In the genomic region with DNA sequence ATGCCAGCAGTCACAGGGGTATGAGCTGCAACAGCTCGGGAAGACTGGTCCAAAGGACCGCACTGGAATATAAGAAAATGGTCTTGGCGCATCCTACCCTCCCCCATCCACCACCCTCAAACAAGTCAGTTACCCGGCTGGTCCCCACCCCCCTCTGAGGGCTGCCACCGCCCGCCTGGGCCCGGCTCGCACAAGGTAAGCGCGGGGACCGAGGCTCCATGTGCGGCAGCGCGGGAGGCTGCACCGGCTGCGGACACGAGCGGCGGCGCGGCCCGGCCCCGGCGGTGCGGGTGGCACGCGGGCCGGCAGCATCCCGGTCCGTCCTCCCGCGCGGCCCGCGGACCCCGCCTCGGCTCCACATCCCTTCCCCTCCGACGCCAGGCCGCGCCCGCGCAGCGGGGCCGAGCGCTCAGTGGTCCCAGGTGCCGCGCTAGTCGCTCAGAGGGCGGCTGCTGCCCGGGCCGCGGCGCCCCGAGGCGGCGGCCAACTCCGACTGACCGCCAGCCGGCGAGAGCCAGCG, we compare ENCODE assay signal across 8 mouse cellular contexts. TPM values are rescaled to one million over a fixed set of nuclear protein-coding genes. Genes with fewer than 3 reads are reported as not detected.
DNase-seq lines count a peak whose midpoint lies in the region; ATAC-seq and TF ChIP-seq lines count a peak whose summit lies in the region.

No protein-coding gene starts in this region.

- H3K9ac ChIP-seq in hindbrain, embryonic 12.5 days, result peak overlapping the region; percentile 94
- peak overlapping the region; percentile 90 for H3K9ac ChIP-seq in stomach, postnatal 0 days (ENCODE audit: low read length)

- H3K4me1 ChIP-seq in forebrain, embryonic 10.5 days, result peaks cover 27% of the 10 kb centered on the region
- peaks cover 17% of the 10 kb centered on the region for H3K4me1 ChIP-seq in hindbrain, embryonic 12.5 days
- peaks cover 10% of the 10 kb centered on the region; the same call in 1 of the 2 replicates for H3K4me1 ChIP-seq in limb, embryonic 10.5 days
- H3K4me1 ChIP-seq in stomach, postnatal 0 days (replicated peaks; ENCODE audit: control insufficient read depth, insufficient read depth), result no peaks in the 10 kb centered on the region

- H3K4me2 ChIP-seq in hindbrain, embryonic 12.5 days (replicated peaks), result peak overlapping the region; percentile 57
- H3K4me2 ChIP-seq in stomach, postnatal 0 days (replicated peaks; ENCODE audit: low read depth), result peak overlapping the region; percentile 79

- no peak for TF ChIP-seq CTCF in stomach, postnatal 0 days (IDR thresholded peaks at IDR 0.05; ENCODE audit: low read depth)

- TF ChIP-seq EP300 in stomach, postnatal 0 days (optimal IDR thresholded peaks at IDR 0.05), result no peak

- DNase-seq in gastrocnemius, adult 18-20 months (ENCODE audit: low spot score), result peak; percentile 28
- DNase-seq in gastrocnemius, postnatal 25 days, result no peak
- peak; percentile 68 to 71 for DNase-seq in adrenal gland, postnatal 36 days
- peak; percentile 50 for DNase-seq in forebrain, embryonic 10.5 days (ENCODE audit: extremely low spot score, low spot score)
- peak; percentile 71 for DNase-seq in limb, embryonic 10.5 days (ENCODE audit: low spot score)
- DNase-seq in mesoderm, embryonic 11.5 days (ENCODE audit: low read depth, low spot score), result peak; percentile 70
- DNase-seq in stomach, postnatal 0 days (ENCODE audit: low spot score), result no peak

- peak overlapping the region; percentile 90 for H3K4me3 ChIP-seq in forebrain, embryonic 10.5 days
- H3K4me3 ChIP-seq in hindbrain, embryonic 12.5 days, result peak overlapping the region; percentile 93
- H3K4me3 ChIP-seq in limb, embryonic 10.5 days, result peak overlapping the region; percentile 93
- peak overlapping the region; percentile 88 for H3K4me3 ChIP-seq in stomach, postnatal 0 days (ENCODE audit: low read depth, low read length)

- peak; percentile 80 for ATAC-seq in hindbrain, embryonic 12.5 days (ENCODE audit: low FRiP score)
- peak; percentile 49 for ATAC-seq in stomach, postnatal 0 days (ENCODE audit: low FRiP score, low TSS enrichment)

- 0% methylated on average over 56 of the region's 62 CpGs for WGBS in forebrain, embryonic 10.5 days
- WGBS in hindbrain, embryonic 12.5 days, result 0% methylated on average over 51 of the region's 62 CpGs
- WGBS in limb, embryonic 10.5 days, result 5% methylated on average over 56 of the region's 62 CpGs
- WGBS in stomach, postnatal 0 days, result under 1% methylated on average over 36 of the region's 62 CpGs

- no peaks in the 10 kb centered on the region for H3K27me3 ChIP-seq in forebrain, embryonic 10.5 days (ENCODE audit: poor library complexity, severe bottlenecking)
- no peaks in the 10 kb centered on the region for H3K27me3 ChIP-seq in hindbrain, embryonic 12.5 days
- H3K27me3 ChIP-seq in limb, embryonic 10.5 days (ENCODE audit: low read depth, poor library complexity, severe bottlenecking), result no peaks in the 10 kb centered on the region
- H3K27me3 ChIP-seq in stomach, postnatal 0 days (ENCODE audit: control insufficient read depth, insufficient read depth, low read length), result no peaks in the 10 kb centered on the region

- peaks cover 11% of the 10 kb centered on the region for H3K36me3 ChIP-seq in forebrain, embryonic 10.5 days (replicated peaks)
- no peaks in the 10 kb centered on the region for H3K36me3 ChIP-seq in hindbrain, embryonic 12.5 days
- H3K36me3 ChIP-seq in limb, embryonic 10.5 days, result peaks cover 6% of the 10 kb centered on the region
- H3K36me3 ChIP-seq in stomach, postnatal 0 days (ENCODE audit: control insufficient read depth, insufficient read depth, low read length), result no peaks in the 10 kb centered on the region

- peaks cover 2% of the 10 kb centered on the region; the same call in 1 of the 2 replicates for H3K9me3 ChIP-seq in forebrain, embryonic 10.5 days
- no peaks in the 10 kb centered on the region for H3K9me3 ChIP-seq in hindbrain, embryonic 12.5 days (replicated peaks)
- no peaks in the 10 kb centered on the region for H3K9me3 ChIP-seq in limb, embryonic 10.5 days (replicated peaks)
- no peaks in the 10 kb centered on the region for H3K9me3 ChIP-seq in stomach, postnatal 0 days (ENCODE audit: control insufficient read depth, low read length)

- H3K27ac ChIP-seq in forebrain, embryonic 10.5 days, result peak overlapping the region; percentile 98
- peak overlapping the region; percentile 100 for H3K27ac ChIP-seq in hindbrain, embryonic 12.5 days
- H3K27ac ChIP-seq in limb, embryonic 10.5 days, result peak overlapping the region; percentile 98
- H3K27ac ChIP-seq in stomach, postnatal 0 days (replicated peaks), result peak overlapping the region; percentile 97

RNA-seq across cellular contexts. Expression of a gene that starts 0.5 kb away (rescaled TPM):
- 100 to 1,000 TPM; 122 TPM for total RNA-seq in gastrocnemius, adult 18-20 months (2021)
- 10 to 100 TPM; 89.3 to 89.8 TPM for total RNA-seq in gastrocnemius, postnatal 25 days (2021)
- total RNA-seq in adrenal gland, postnatal 36 days (2021), result 10 to 100 TPM; 32.4 to 36.8 TPM
- 89.8 and 92.4 TPM in 2 replicates for polyA plus RNA-seq in forebrain, embryonic 10.5 days (2016; fragmentation: Nextera tagmentation; extraction: Ambion mirVana)
- 80.7 and 87.1 TPM in 2 replicates for polyA plus RNA-seq in hindbrain, embryonic 12.5 days (2016; fragmentation: Nextera tagmentation; extraction: Ambion mirVana)
- polyA plus RNA-seq in limb, embryonic 10.5 days (2016; fragmentation: Nextera tagmentation; extraction: Ambion mirVana), result 71.6 and 76.6 TPM in 2 replicates
- polyA plus RNA-seq in stomach, postnatal 0 days (2015; fragmentation: Nextera tagmentation; extraction: Ambion mirVana), result 20.3 and 21.2 TPM in 2 replicates

Comparison
In these comparisons a context has a peak if more than half of its experiments do, and no peak if none do; other contexts are left out.
1. DNase-seq: peak in gastrocnemius, adult 18-20 months (single experiment), adrenal gland, postnatal 36 days (2 of 2), forebrain, embryonic 10.5 days (single experiment), limb, embryonic 10.5 days (single experiment) and mesoderm, embryonic 11.5 days (single experiment); none in gastrocnemius, postnatal 25 days (single experiment) and stomach, postnatal 0 days (single experiment).
2. Peak in every context shown above with its lines, with median percentiles within 50 percentile points of each other: H3K27ac ChIP-seq and H3K4me3 ChIP-seq.